Mouse (Mus musculus): ENCODE data around the gene Trmt112.

Gene Trmt112

GRCm38 (mm10) chr19:6907811-6908540 lies 1.5 kb upstream of the Trmt112 start:
- DNase-seq (ENCODE audit: low spot score in 2 of 2) = no peak

- DNase-seq (ENCODE audit: low spot score in 2 of 2) = no peak
Observed at GRCm38 (mm10) chr19:6909021-6909420, 477 bp upstream of the Trmt112 start.

- DNase-seq (ENCODE audit: low spot score in 2 of 2) = peak in 1 of 2 experiments; percentile 71
Observed at GRCm38 (mm10) chr19:6910306-6910705, 808 bp downstream of the Trmt112 start.

- peak in 1 of 2 experiments; percentile 44 for DNase-seq (ENCODE audit: low spot score in 2 of 2)
Observed at GRCm38 (mm10) chr19:6911101-6912074, 1.9 kb downstream of the Trmt112 start.

- DNase-seq (ENCODE audit: low spot score in 2 of 2) = peak in 1 of 2 experiments; percentile 39
Observed at GRCm38 (mm10) chr19:6912205-6912970, 2.9 kb downstream of the Trmt112 start.

- no peak for DNase-seq (ENCODE audit: low spot score in 2 of 2)
Observed at GRCm38 (mm10) chr19:6913036-6913435, 3.5 kb downstream of the Trmt112 start.

- DNase-seq (ENCODE audit: low spot score in 2 of 2) = peak in 1 of 2 experiments; percentile 31
Observed at GRCm38 (mm10) chr19:6913991-6914390, 4.5 kb downstream of the Trmt112 start.

GRCm38 (mm10) chr19:6914540-6914939 lies 5.0 kb downstream of the Trmt112 start:
- no peak for DNase-seq (ENCODE audit: low spot score in 2 of 2)

GRCm38 (mm10) chr19:6915276-6915675 lies 5.8 kb downstream of the Trmt112 start:
- DNase-seq (ENCODE audit: low spot score in 2 of 2) = no peak

- DNase-seq (ENCODE audit: low spot score in 2 of 2) = no peak
Observed at GRCm38 (mm10) chr19:6916496-6916895, 7.0 kb downstream of the Trmt112 start.

- no peak for DNase-seq (ENCODE audit: low spot score in 2 of 2)
Observed at GRCm38 (mm10) chr19:6918321-6918720, 8.8 kb downstream of the Trmt112 start.

GRCm38 (mm10) chr19:6919431-6919830 lies 9.9 kb downstream of the Trmt112 start:
- DNase-seq (ENCODE audit: low spot score in 2 of 2) = no peak

- peak in 1 of 2 experiments; percentile 74 for DNase-seq (ENCODE audit: low spot score in 2 of 2)
Observed at GRCm38 (mm10) chr19:6919876-6920740, 10.6 kb downstream of the Trmt112 start.

GRCm38 (mm10) chr19:6920741-6921636 lies 11.5 kb downstream of the Trmt112 start:
- peak; percentile 73 to 81 for DNase-seq (ENCODE audit: low spot score in 2 of 2)

- peak; percentile 100 for DNase-seq (ENCODE audit: low spot score in 2 of 2)
Observed at GRCm38 (mm10) chr19:6921647-6922567, 12.4 kb downstream of the Trmt112 start, which contains the start of gene Esrra. TSS of gene Esrra (minus strand) at chr19:6921813.

- DNase-seq (ENCODE audit: low spot score in 2 of 2) = no peak
Observed at GRCm38 (mm10) chr19:6922901-6923735, 13.6 kb downstream of the Trmt112 start.

GRCm38 (mm10) chr19:6924461-6925306 lies 15.2 kb downstream of the Trmt112 start:
- DNase-seq (ENCODE audit: low spot score in 2 of 2) = peak; percentile 86 to 92
